8 mouse cellular contexts compared by ENCODE assay signal in the genomic region with DNA sequence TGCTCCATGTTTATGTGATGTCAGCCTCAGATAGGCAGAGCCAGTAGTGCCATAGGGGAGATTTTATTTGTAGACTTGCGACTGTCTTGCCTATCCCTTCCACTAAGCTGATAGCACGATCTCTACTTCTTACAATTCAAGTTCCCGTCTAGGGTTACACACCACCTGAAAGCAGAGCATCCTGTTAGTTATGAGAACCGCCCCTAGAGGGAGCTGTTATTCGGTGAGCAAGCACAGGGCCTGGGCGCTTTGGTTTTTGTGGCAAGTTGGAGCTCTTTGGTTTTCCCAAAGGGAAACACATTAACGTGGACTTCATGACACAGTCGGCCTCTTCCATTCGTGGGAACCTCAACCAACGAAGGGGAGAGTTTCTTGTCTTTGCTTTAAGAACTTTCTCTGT. TPM values are rescaled to one million over a fixed set of nuclear protein-coding genes. Genes with fewer than 3 reads are reported as not detected.
DNase-seq lines count a peak whose midpoint lies in the region; ATAC-seq and TF ChIP-seq lines count a peak whose summit lies in the region.

No protein-coding gene starts in this region.

- H3K36me3 ChIP-seq in forebrain, embryonic 10.5 days (replicated peaks): peaks cover 48% of the 10 kb centered on the region
- H3K36me3 ChIP-seq in forebrain, embryonic 12.5 days (replicated peaks): peaks cover 22% of the 10 kb centered on the region
- peaks cover 22% of the 10 kb centered on the region for H3K36me3 ChIP-seq in lung, embryonic 14.5 days (ENCODE audit: insufficient read depth)

- H3K4me3 ChIP-seq in forebrain, embryonic 10.5 days: no peak overlapping the region
- H3K4me3 ChIP-seq in forebrain, embryonic 12.5 days (replicated peaks): no peak overlapping the region
- H3K4me3 ChIP-seq in lung, embryonic 14.5 days (ENCODE audit: low read depth, low read length): no peak overlapping the region

- no peak overlapping the region for H3K9ac ChIP-seq in forebrain, embryonic 12.5 days
- no peak overlapping the region for H3K9ac ChIP-seq in lung, embryonic 14.5 days

- WGBS in forebrain, embryonic 10.5 days: 29% methylated on average over 10 of the region's 10 CpGs
- 32% methylated on average over 10 of the region's 10 CpGs for WGBS in forebrain, embryonic 12.5 days
- WGBS in lung, embryonic 14.5 days: 23% methylated on average over 10 of the region's 10 CpGs

- H3K9me3 ChIP-seq in forebrain, embryonic 10.5 days: no peaks in the 10 kb centered on the region
- H3K9me3 ChIP-seq in forebrain, embryonic 12.5 days: no peaks in the 10 kb centered on the region
- no peaks in the 10 kb centered on the region for H3K9me3 ChIP-seq in lung, embryonic 14.5 days (ENCODE audit: low read depth, low read length)

- H3K27me3 ChIP-seq in forebrain, embryonic 10.5 days (ENCODE audit: poor library complexity, severe bottlenecking): no peaks in the 10 kb centered on the region
- no peaks in the 10 kb centered on the region for H3K27me3 ChIP-seq in forebrain, embryonic 12.5 days
- no peaks in the 10 kb centered on the region for H3K27me3 ChIP-seq in lung, embryonic 14.5 days (ENCODE audit: insufficient read depth, low read length)

- H3K4me1 ChIP-seq in forebrain, embryonic 10.5 days: no peaks in the 10 kb centered on the region
- H3K4me1 ChIP-seq in forebrain, embryonic 12.5 days: no peaks in the 10 kb centered on the region
- H3K4me1 ChIP-seq in lung, embryonic 14.5 days (ENCODE audit: insufficient read depth): no peaks in the 10 kb centered on the region

- DNase-seq in forebrain, embryonic 10.5 days (ENCODE audit: extremely low spot score, low spot score): peak; percentile 38
- DNase-seq in right cerebral cortex, adult 18-20 months: peak; percentile 49
- no peak for DNase-seq in right cerebral cortex, postnatal 25 days
- peak; percentile 61 for DNase-seq in brain, embryonic 14.5 days (ENCODE audit: low read depth)
- DNase-seq in hindlimb bud, embryonic 11.5 days (ENCODE audit: extremely low spot score, low read depth, low spot score): peak; percentile 49
- DNase-seq in lung, embryonic 14.5 days: peak; percentile 84
- peak; percentile 63 for DNase-seq in testis, postnatal 10 days (ENCODE audit: low spot score)

- H3K27ac ChIP-seq in forebrain, embryonic 10.5 days: no peak overlapping the region
- no peak overlapping the region for H3K27ac ChIP-seq in forebrain, embryonic 12.5 days
- no peak overlapping the region for H3K27ac ChIP-seq in lung, embryonic 14.5 days (ENCODE audit: low read depth)

- peak; percentile 59; the same call in 1 of the 2 replicates for TF ChIP-seq CTCF in brain, embryonic 14.5 days (IDR thresholded peaks at IDR 0.05; ENCODE audit: borderline replicate concordance, extremely low read depth, insufficient read depth, insufficient read length)
- TF ChIP-seq CTCF in lung, embryonic 14.5 days (IDR thresholded peaks at IDR 0.05; ENCODE audit: low read depth): peak; percentile 74

- no peak overlapping the region for H3K4me2 ChIP-seq in forebrain, embryonic 12.5 days
- no peak overlapping the region for H3K4me2 ChIP-seq in lung, embryonic 14.5 days

- no peak for ATAC-seq in forebrain, embryonic 12.5 days (ENCODE audit: low FRiP score)
- peak; percentile 21; the same call in 1 of the 2 replicates for ATAC-seq in lung, embryonic 14.5 days (ENCODE audit: insufficient read depth)

- TF ChIP-seq POLR2A in brain, embryonic 14.5 days (IDR thresholded peaks at IDR 0.05; ENCODE audit: borderline replicate concordance, extremely low read depth, insufficient read depth, insufficient read length, poor library complexity, severe bottlenecking): no peak

RNA-seq across cellular contexts. Expression of a gene that starts 3.3 kb away (rescaled TPM):
- not detected in 2 replicates for polyA plus RNA-seq in forebrain, embryonic 10.5 days (2016; fragmentation: Nextera tagmentation; extraction: Ambion mirVana)
- not detected in 2 replicates for polyA plus RNA-seq in forebrain, embryonic 12.5 days (2016; fragmentation: Nextera tagmentation; extraction: Ambion mirVana)
- not detected in 2 replicates for polyA plus RNA-seq in brain, embryonic 14.5 days (2012; rRNA removed)
- polyA plus RNA-seq in lung, embryonic 14.5 days (2014; fragmentation: Nextera tagmentation; extraction: Ambion mirVana): not detected in 2 replicates

RNA-seq across cellular contexts. Expression of a gene that starts 9.5 kb away (rescaled TPM):
- 2.0 and 3.0 TPM in 2 replicates for polyA plus RNA-seq in forebrain, embryonic 10.5 days (2016; fragmentation: Nextera tagmentation; extraction: Ambion mirVana)
- polyA plus RNA-seq in forebrain, embryonic 12.5 days (2016; fragmentation: Nextera tagmentation; extraction: Ambion mirVana): 4.7 and 6.2 TPM in 2 replicates
- polyA plus RNA-seq in brain, embryonic 14.5 days (2012; rRNA removed): 8.0 and 10.2 TPM in 2 replicates
- polyA plus RNA-seq in lung, embryonic 14.5 days (2014; fragmentation: Nextera tagmentation; extraction: Ambion mirVana): 14.4 and 14.9 TPM in 2 replicates

RNA-seq across cellular contexts. Expression of a gene that starts 13.5 kb away (rescaled TPM):
- polyA plus RNA-seq in forebrain, embryonic 10.5 days (2016; fragmentation: Nextera tagmentation; extraction: Ambion mirVana): 57.9 and 59.5 TPM in 2 replicates
- 60.5 and 67.4 TPM in 2 replicates for polyA plus RNA-seq in forebrain, embryonic 12.5 days (2016; fragmentation: Nextera tagmentation; extraction: Ambion mirVana)
- 69.6 and 82.0 TPM in 2 replicates for polyA plus RNA-seq in brain, embryonic 14.5 days (2012; rRNA removed)
- 65.6 and 68.7 TPM in 2 replicates for polyA plus RNA-seq in lung, embryonic 14.5 days (2014; fragmentation: Nextera tagmentation; extraction: Ambion mirVana)

RNA-seq across cellular contexts. Expression of a gene that starts 15.7 kb away (rescaled TPM):
- 3.1 and 4.8 TPM in 2 replicates for polyA plus RNA-seq in forebrain, embryonic 10.5 days (2016; fragmentation: Nextera tagmentation; extraction: Ambion mirVana)
- polyA plus RNA-seq in forebrain, embryonic 12.5 days (2016; fragmentation: Nextera tagmentation; extraction: Ambion mirVana): 4.6 and 4.7 TPM in 2 replicates
- polyA plus RNA-seq in brain, embryonic 14.5 days (2012; rRNA removed): 11.4 and 13.1 TPM in 2 replicates
- polyA plus RNA-seq in lung, embryonic 14.5 days (2014; fragmentation: Nextera tagmentation; extraction: Ambion mirVana): 4.4 and 5.3 TPM in 2 replicates

RNA-seq across cellular contexts. Expression of a gene that starts 26.6 kb away (rescaled TPM):
- 19.6 and 22.7 TPM in 2 replicates for polyA plus RNA-seq in forebrain, embryonic 10.5 days (2016; fragmentation: Nextera tagmentation; extraction: Ambion mirVana)
- polyA plus RNA-seq in forebrain, embryonic 12.5 days (2016; fragmentation: Nextera tagmentation; extraction: Ambion mirVana): 12.1 and 12.6 TPM in 2 replicates
- 2.3 and 3.7 TPM in 2 replicates for polyA plus RNA-seq in brain, embryonic 14.5 days (2012; rRNA removed)
- polyA plus RNA-seq in lung, embryonic 14.5 days (2014; fragmentation: Nextera tagmentation; extraction: Ambion mirVana): 101 and 103 TPM in 2 replicates
